Comparison of ENCODE assay signal across 12 mouse cellular contexts in the genomic region with DNA sequence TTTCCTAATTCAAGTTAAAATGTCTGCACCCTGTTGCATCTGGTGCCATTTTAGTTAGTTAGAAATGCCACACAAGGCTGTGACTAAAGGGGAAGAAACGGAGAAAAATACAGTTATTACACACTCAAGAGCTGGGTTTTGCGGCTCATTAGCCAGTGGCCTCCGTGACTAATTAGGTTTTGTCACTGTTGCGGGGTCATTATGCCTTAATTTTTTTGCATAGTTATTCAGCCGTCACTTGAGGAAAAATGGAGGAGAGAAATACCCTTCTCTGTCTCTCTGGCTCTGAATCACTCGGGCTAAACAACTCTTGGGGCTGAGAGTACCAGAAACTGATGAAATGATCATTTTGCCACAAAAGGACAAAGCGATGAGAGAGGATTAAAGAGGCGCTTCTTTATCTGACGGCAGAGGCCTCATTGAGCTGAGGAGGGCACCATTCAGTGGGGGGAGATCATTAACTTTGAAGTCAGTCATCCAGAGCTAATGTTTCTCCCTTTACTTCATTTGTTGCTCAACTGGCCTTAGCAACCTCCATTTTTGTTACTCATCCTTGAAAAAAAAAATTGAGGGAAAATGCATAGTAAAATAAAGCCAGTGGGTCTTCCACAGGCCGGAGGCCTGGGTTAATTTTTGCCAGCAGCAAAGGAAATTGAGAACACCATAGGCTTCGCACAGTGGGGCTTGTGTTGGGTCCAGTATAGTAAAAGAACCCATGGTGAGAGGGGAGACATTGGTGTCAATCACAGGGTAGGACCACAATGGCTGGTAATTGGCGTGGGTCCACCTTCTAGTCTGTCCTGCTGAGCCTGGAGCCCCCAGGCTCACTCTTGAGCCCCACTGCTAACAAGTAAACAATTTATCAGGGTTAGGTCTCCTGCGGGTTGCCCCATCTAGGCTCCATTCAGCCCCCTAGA. TPM values are rescaled to one million over a fixed set of nuclear protein-coding genes. Genes with fewer than 3 reads are reported as not detected.
DNase-seq lines count a peak whose midpoint lies in the region; ATAC-seq lines count a peak whose summit lies in the region.
"Had no signal": no experiment of that assay in that cellular context is flagged by ENCODE, and none has a peak within 500 bp of the region (broad histone marks: within the 10 kb centered on the region; RNA-seq: fewer than 3 reads in every experiment).

No protein-coding gene starts in this region.

- peaks cover 69% of the 10 kb centered on the region for H3K27me3 ChIP-seq in kidney, embryonic 16.5 days (ENCODE audit: insufficient read depth, low read length)
- peaks cover 100% of the 10 kb centered on the region for H3K27me3 ChIP-seq in forebrain, embryonic 10.5 days (ENCODE audit: poor library complexity, severe bottlenecking)
- H3K27me3 ChIP-seq in hindbrain, embryonic 14.5 days (ENCODE audit: control insufficient read depth, insufficient read depth, low read length) = peaks cover 100% of the 10 kb centered on the region
- H3K27me3 ChIP-seq in neural tube, embryonic 13.5 days = peaks cover 99% of the 10 kb centered on the region

- H3K27ac ChIP-seq in kidney, embryonic 16.5 days (ENCODE audit: low read length) = no peak overlapping the region
- H3K27ac ChIP-seq in forebrain, embryonic 10.5 days = peak overlapping the region; percentile 32; the same call in 1 of the 2 replicates
- H3K27ac ChIP-seq in hindbrain, embryonic 14.5 days = no peak overlapping the region
- H3K27ac ChIP-seq in neural tube, embryonic 13.5 days (replicated peaks) = no peak overlapping the region
- H3K27ac ChIP-seq: heart, embryonic 15.5 days; layer of hippocampus, adult 2 months had no signal

- H3K4me3 ChIP-seq in kidney, embryonic 16.5 days (ENCODE audit: low read length) = no peak overlapping the region
- H3K4me3 ChIP-seq in forebrain, embryonic 10.5 days = peak overlapping the region; percentile 25; the same call in 1 of the 2 replicates
- no peak overlapping the region for H3K4me3 ChIP-seq in hindbrain, embryonic 14.5 days (replicated peaks; ENCODE audit: low read length)
- no peak overlapping the region for H3K4me3 ChIP-seq in neural tube, embryonic 13.5 days
- H3K4me3 ChIP-seq: heart, embryonic 15.5 days; layer of hippocampus, adult 2 months had no signal

- DNase-seq in kidney, postnatal 14 days = no peak
- peak; percentile 59 for DNase-seq in forebrain, embryonic 10.5 days (ENCODE audit: extremely low spot score, low spot score)
- DNase-seq in hindbrain, embryonic 14.5 days (ENCODE audit: low spot score) = no peak
- no peak for DNase-seq in frontal cortex, postnatal 36 days (ENCODE audit: low spot score in 2 of 2)
- DNase-seq in thymus, postnatal 10 days (ENCODE audit: low spot score in 2 of 2) = no peak
- no peak for DNase-seq in right cerebral cortex, adult 18-20 months
- DNase-seq: gastrocnemius, postnatal 36 days; liver, postnatal 0 days had no signal

- H3K9me3 ChIP-seq in kidney, embryonic 16.5 days (ENCODE audit: low read length) = no peaks in the 10 kb centered on the region
- H3K9me3 ChIP-seq in forebrain, embryonic 10.5 days = no peaks in the 10 kb centered on the region
- H3K9me3 ChIP-seq in hindbrain, embryonic 14.5 days (ENCODE audit: control insufficient read depth, low read length) = no peaks in the 10 kb centered on the region
- no peaks in the 10 kb centered on the region for H3K9me3 ChIP-seq in neural tube, embryonic 13.5 days
- H3K9me3 ChIP-seq: heart, embryonic 15.5 days had no signal

- H3K36me3 ChIP-seq in kidney, embryonic 16.5 days (ENCODE audit: insufficient read depth, low read length) = no peaks in the 10 kb centered on the region
- no peaks in the 10 kb centered on the region for H3K36me3 ChIP-seq in forebrain, embryonic 10.5 days (replicated peaks)
- H3K36me3 ChIP-seq in hindbrain, embryonic 14.5 days (replicated peaks; ENCODE audit: control insufficient read depth, insufficient read depth) = no peaks in the 10 kb centered on the region
- H3K36me3 ChIP-seq in neural tube, embryonic 13.5 days = no peaks in the 10 kb centered on the region
- H3K36me3 ChIP-seq: heart, embryonic 15.5 days had no signal

- 50% methylated on average over 13 of the region's 13 CpGs for WGBS in kidney, embryonic 16.5 days
- 10% methylated on average over 13 of the region's 13 CpGs for WGBS in forebrain, embryonic 10.5 days
- 13% methylated on average over 13 of the region's 13 CpGs for WGBS in hindbrain, embryonic 14.5 days
- WGBS in neural tube, embryonic 13.5 days = 13% methylated on average over 13 of the region's 13 CpGs

- no peak overlapping the region for H3K4me2 ChIP-seq in kidney, embryonic 16.5 days (replicated peaks; ENCODE audit: low read depth, low read length)
- H3K4me2 ChIP-seq in hindbrain, embryonic 14.5 days (replicated peaks) = no peak overlapping the region
- no peak overlapping the region for H3K4me2 ChIP-seq in neural tube, embryonic 13.5 days
- H3K4me2 ChIP-seq: heart, embryonic 15.5 days had no signal

- no peak overlapping the region for H3K9ac ChIP-seq in kidney, embryonic 16.5 days (replicated peaks; ENCODE audit: low read length)
- no peak overlapping the region for H3K9ac ChIP-seq in hindbrain, embryonic 14.5 days
- no peak overlapping the region for H3K9ac ChIP-seq in neural tube, embryonic 13.5 days
- H3K9ac ChIP-seq: heart, embryonic 15.5 days; liver, postnatal 0 days had no signal

- H3K4me1 ChIP-seq in kidney, embryonic 16.5 days (ENCODE audit: insufficient read depth, low read length) = peaks cover 3% of the 10 kb centered on the region; the same call in 1 of the 2 replicates
- H3K4me1 ChIP-seq in forebrain, embryonic 10.5 days = peaks cover 81% of the 10 kb centered on the region
- no peaks in the 10 kb centered on the region for H3K4me1 ChIP-seq in hindbrain, embryonic 14.5 days (replicated peaks; ENCODE audit: control insufficient read depth, insufficient read depth, low read length)
- H3K4me1 ChIP-seq in neural tube, embryonic 13.5 days (replicated peaks) = peaks cover 7% of the 10 kb centered on the region
- H3K4me1 ChIP-seq: heart, embryonic 15.5 days had no signal

- peak; percentile 59; the same call in 1 of the 2 replicates for ATAC-seq in kidney, embryonic 16.5 days (ENCODE audit: low FRiP score, low TSS enrichment)
- peak; percentile 69; the same call in 1 of the 2 replicates for ATAC-seq in hindbrain, embryonic 14.5 days (ENCODE audit: low FRiP score)
- ATAC-seq in neural tube, embryonic 13.5 days (ENCODE audit: low read depth) = peak; percentile 74
- ATAC-seq: liver, postnatal 0 days had no signal

RNA-seq across cellular contexts. Expression of a gene that starts 59.5 kb away (rescaled TPM):
- 9.4 and 11.2 TPM in 2 replicates for polyA plus RNA-seq in kidney, embryonic 16.5 days (2015; fragmentation: Nextera tagmentation; extraction: Ambion mirVana)
- 2.8 and 4.2 TPM in 2 replicates for polyA plus RNA-seq in forebrain, embryonic 10.5 days (2016; fragmentation: Nextera tagmentation; extraction: Ambion mirVana)
- polyA plus RNA-seq in hindbrain, embryonic 14.5 days (2014; fragmentation: Nextera tagmentation; extraction: Ambion mirVana) = 3.0 and 3.5 TPM in 2 replicates
- polyA plus RNA-seq in neural tube, embryonic 13.5 days (2015; fragmentation: Nextera tagmentation; extraction: Ambion mirVana) = 4.9 and 5.0 TPM in 2 replicates
